In genomic region chr3:101524905-101525304, GRCm38 (mm10) we compare ENCODE assay signal across 15 mouse cellular contexts.
"Had no signal": no experiment of that assay in that cellular context is flagged by ENCODE, and none has a peak within 500 bp of the region (broad histone marks: within the 10 kb centered on the region; RNA-seq: fewer than 3 reads in every experiment).

No protein-coding gene starts in this region.

- H3K4me3 ChIP-seq: midbrain, embryonic 10.5 days; midbrain, embryonic 12.5 days; midbrain, embryonic 15.5 days; myocyte; neural tube, embryonic 13.5 days; neural tube, embryonic 15.5 days had no signal

- H3K27ac ChIP-seq: midbrain, embryonic 10.5 days; midbrain, embryonic 12.5 days; midbrain, embryonic 15.5 days; neural tube, embryonic 13.5 days; neural tube, embryonic 15.5 days had no signal

- ATAC-seq: midbrain, embryonic 15.5 days had no signal

- H3K9me3 ChIP-seq: midbrain, embryonic 10.5 days; midbrain, embryonic 12.5 days; midbrain, embryonic 15.5 days; neural tube, embryonic 13.5 days; neural tube, embryonic 15.5 days had no signal

- H3K27me3 ChIP-seq: midbrain, embryonic 12.5 days; midbrain, embryonic 15.5 days; neural tube, embryonic 13.5 days; neural tube, embryonic 15.5 days had no signal

- H3K36me3 ChIP-seq: midbrain, embryonic 10.5 days; midbrain, embryonic 12.5 days; midbrain, embryonic 15.5 days; neural tube, embryonic 13.5 days; neural tube, embryonic 15.5 days had no signal

- H3K4me2 ChIP-seq: lung, embryonic 14.5 days; midbrain, embryonic 12.5 days; midbrain, embryonic 15.5 days; neural tube, embryonic 13.5 days; neural tube, embryonic 15.5 days had no signal

- H3K9ac ChIP-seq: lung, embryonic 14.5 days; midbrain, embryonic 12.5 days; midbrain, embryonic 15.5 days; neural tube, embryonic 13.5 days; neural tube, embryonic 15.5 days had no signal

- DNase-seq: retina, postnatal 1 day; right cerebral cortex, adult 18-20 months; right cerebral cortex, postnatal 25 days; right cerebral cortex, postnatal 4 days; spleen, adult 18-20 months; thymus, adult 18-20 months; thymus, postnatal 14 days; thymus, postnatal 36 days had no signal
